In the genomic region with DNA sequence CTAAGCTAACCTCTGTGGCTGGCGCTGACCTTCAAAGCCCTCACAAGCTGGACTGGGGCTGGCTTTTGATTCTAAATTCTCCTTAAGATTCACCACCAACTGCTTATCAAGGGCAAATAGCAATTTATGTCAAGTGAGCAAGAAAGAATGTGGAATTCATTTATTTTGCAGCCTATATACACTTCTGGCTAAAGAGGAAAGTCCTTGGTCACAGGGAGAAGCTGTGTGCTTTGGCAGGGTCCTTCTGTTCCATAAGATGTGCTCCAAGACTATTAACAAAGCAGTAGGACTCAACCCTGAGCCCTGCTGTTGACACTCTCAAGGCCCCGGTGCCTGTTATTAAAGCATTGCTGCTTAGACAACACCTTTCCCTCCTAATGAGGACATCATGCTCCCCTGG, we compare ENCODE assay signal across 16 mouse cellular contexts. TPM values are rescaled to one million over a fixed set of nuclear protein-coding genes. Genes with fewer than 3 reads are reported as not detected.
"Had no signal": no experiment of that assay in that cellular context is flagged by ENCODE, and none has a peak within 500 bp of the region (broad histone marks: within the 10 kb centered on the region; RNA-seq: fewer than 3 reads in every experiment).

No protein-coding gene starts in this region.

- H3K9me3 ChIP-seq: limb, embryonic 12.5 days; liver, embryonic 13.5 days; midbrain, embryonic 12.5 days; neural tube, embryonic 13.5 days had no signal

- H3K4me3 ChIP-seq: layer of hippocampus, adult 2 months; limb, embryonic 12.5 days; liver, embryonic 13.5 days; midbrain, embryonic 12.5 days; neural tube, embryonic 13.5 days had no signal

- ATAC-seq: hindbrain, embryonic 16.5 days; inflammation-experienced regulatory T-cells, adult 6 months; intestine, postnatal 0 days; liver, postnatal 0 days; midbrain, embryonic 16.5 days had no signal

- DNase-seq: kidney, postnatal 25 days; liver; liver, embryonic 13.5 days; liver, postnatal 0 days; retina, postnatal 1 day; right cerebral cortex, postnatal 4 days; spleen, adult 18-20 months; thymus, postnatal 36 days had no signal

- H3K4me2 ChIP-seq: limb, embryonic 12.5 days; liver, embryonic 13.5 days; midbrain, embryonic 12.5 days; neural tube, embryonic 13.5 days had no signal

- H3K4me1 ChIP-seq: liver, embryonic 13.5 days; midbrain, embryonic 12.5 days; neural tube, embryonic 13.5 days had no signal

- H3K9ac ChIP-seq: limb, embryonic 12.5 days; liver, embryonic 13.5 days; liver, postnatal 0 days; midbrain, embryonic 12.5 days; neural tube, embryonic 13.5 days had no signal

- H3K36me3 ChIP-seq: limb, embryonic 12.5 days; liver, embryonic 13.5 days; midbrain, embryonic 12.5 days; neural tube, embryonic 13.5 days had no signal

- H3K27ac ChIP-seq: layer of hippocampus, adult 2 months; limb, embryonic 12.5 days; liver, embryonic 13.5 days; midbrain, embryonic 12.5 days; neural tube, embryonic 13.5 days had no signal

RNA-seq across cellular contexts. Expression of a gene that starts 7.4 kb away (rescaled TPM):
- polyA plus RNA-seq: inflammation-experienced regulatory T-cells, adult 6 months had no signal
